Mouse (Mus musculus): ENCODE measurements around the gene Gpc3. TPM values are rescaled to one million over a fixed set of nuclear protein-coding genes. Genes with fewer than 3 reads are reported as not detected.
"Not testable (repeated sequence)": the region's sequence is repeated elsewhere in the genome, so short reads cannot be mapped to it uniquely, and the experiment has no call there.

The Gpc3 gene
- polyA plus RNA-seq, 1 experiment from 2014 or later: 372 TPM

DNA sequence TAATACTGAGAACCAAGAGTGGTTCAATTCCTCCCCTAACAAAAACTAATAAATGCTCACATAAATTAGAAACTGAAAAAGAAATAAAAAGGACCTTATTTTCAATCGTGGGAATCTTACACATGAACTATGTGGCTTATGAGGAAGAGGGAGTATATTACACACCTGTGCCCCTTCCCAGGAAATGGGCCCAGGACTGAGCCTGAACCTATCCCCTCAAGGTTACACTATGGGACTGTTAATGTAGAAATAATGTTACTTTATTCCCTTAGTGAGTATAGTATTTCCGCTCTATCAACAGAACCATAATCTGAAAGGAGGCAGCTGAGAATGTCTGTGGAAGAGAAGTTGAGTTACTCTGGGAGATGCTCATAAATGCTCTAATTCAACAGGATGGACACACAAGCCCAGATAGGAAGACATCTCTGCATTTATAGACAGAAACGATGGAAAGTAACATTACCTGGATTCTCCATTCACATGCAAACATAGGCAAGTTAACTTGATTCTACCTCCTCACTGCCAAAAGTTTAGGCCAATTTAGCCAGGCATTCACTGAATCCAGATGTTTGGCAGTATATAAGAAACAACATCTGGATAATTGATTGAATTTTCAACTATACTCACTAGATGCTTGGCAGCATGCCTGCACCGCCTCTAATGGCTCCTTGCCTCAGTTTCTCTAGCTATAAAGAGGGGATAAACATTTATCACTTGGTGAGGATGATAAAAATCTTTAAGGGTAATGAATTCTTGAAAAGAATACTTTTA, 251.3 kb downstream of the Gpc3 start:
- no peaks in the 10 kb centered on the region for H3K4me1 ChIP-seq (ENCODE audit: control insufficient read depth, insufficient read depth, low read length)
- H3K4me3 ChIP-seq (ENCODE audit: low read length): no peak overlapping the region
- no peak overlapping the region for H3K27ac ChIP-seq (ENCODE audit: low read length)
- no peaks in the 10 kb centered on the region for H3K27me3 ChIP-seq (ENCODE audit: control insufficient read depth, insufficient read depth, low read length)
- H3K4me2 ChIP-seq (ENCODE audit: low read depth, low read length): no peak overlapping the region
- H3K9ac ChIP-seq (ENCODE audit: low read length): no peak overlapping the region
- H3K9me3 ChIP-seq (replicated peaks; ENCODE audit: control insufficient read depth, low read length): no peaks in the 10 kb centered on the region
- ATAC-seq (replicated peaks; ENCODE audit: extremely low read depth, insufficient read depth, low FRiP score): no peak
- H3K36me3 ChIP-seq (ENCODE audit: control insufficient read depth, insufficient read depth): no peaks in the 10 kb centered on the region
- 82% methylated on average over 4 of the region's 4 CpGs for WGBS

DNA sequence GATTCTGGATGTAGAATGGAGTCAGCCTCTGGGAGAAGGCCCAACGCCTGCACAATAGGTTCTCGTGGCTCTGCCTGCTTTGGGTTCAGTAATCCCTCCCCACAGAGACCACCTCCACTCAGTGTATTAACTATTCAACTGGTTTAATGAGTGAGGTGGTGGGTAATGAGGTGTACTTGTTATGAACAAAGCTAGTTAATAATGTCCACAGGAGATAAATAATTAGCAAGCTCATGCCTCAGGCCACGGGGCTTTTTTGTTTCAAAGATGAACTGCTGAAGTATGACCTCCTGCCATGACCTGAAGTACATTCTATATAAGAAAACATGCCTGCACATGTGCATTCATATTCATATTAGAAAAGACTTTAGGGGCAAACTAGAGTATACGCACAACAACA, 260.8 kb downstream of the Gpc3 start:
- WGBS: 90% methylated on average over 4 of the region's 4 CpGs
- H3K4me3 ChIP-seq (ENCODE audit: low read length): no peak overlapping the region

DNA sequence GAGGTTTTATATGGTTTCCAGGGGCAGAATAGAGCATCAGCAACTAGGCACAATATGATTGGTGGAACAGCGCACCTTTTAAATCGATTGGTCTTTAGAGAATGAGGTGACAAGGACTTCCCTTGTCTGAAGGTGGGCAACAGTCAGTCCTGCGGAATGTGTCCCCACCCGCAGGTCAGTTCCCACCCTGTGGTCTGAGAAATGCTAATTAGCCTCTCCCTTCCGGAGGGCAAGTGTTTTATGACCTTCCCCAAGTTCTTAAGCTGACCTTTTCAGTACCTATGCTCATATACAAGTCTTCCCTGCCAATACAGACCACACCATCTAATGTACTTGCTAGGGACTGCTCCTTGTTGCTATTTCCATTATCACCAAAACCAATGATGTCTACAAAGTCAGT, 263.1 kb downstream of the Gpc3 start:
- WGBS: 72% methylated on average over 5 of the region's 5 CpGs
- not testable (repeated sequence) for ATAC-seq (replicated peaks; ENCODE audit: extremely low read depth, insufficient read depth, low FRiP score)

More for the DNA sequence above, 260.8 kb downstream of the Gpc3 start:
- Histone ChIP-seq H3K36me3 (ENCODE audit: control insufficient read depth, insufficient read depth) (no peaks in the 10 kb centered on the region), H3K27me3 (ENCODE audit: control insufficient read depth, insufficient read depth, low read length) (no peaks in the 10 kb centered on the region), H3K9ac (ENCODE audit: low read length) (no peak overlapping the region), H3K9me3 (replicated peaks; ENCODE audit: control insufficient read depth, low read length) (no peaks in the 10 kb centered on the region), H3K27ac (ENCODE audit: low read length) (no peak overlapping the region), H3K4me2 (ENCODE audit: low read depth, low read length) (no peak overlapping the region), H3K4me1 (ENCODE audit: control insufficient read depth, insufficient read depth, low read length) (no peaks in the 10 kb centered on the region)
- ATAC-seq (replicated peaks; ENCODE audit: extremely low read depth, insufficient read depth, low FRiP score): no peak

DNA sequence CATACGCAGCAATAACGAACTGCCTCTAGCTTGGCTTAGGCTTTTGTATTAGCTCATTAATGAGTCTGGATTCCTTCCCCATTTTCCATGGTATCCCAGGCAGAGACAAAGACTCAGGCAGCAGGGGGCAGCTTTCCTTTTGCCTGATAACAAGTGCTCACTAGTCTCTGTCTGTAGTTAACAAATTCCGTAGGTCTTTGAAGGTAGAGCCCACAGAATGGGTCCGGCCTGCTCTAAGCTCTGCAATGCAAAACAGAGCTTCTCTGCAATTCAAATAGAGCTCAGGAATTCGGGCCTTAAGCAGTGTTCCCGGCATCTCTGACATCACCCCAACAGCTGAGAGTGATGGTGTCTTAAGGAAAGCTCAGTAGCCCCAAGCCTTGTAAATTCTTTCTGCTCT, 265.0 kb downstream of the Gpc3 start:
- Histone ChIP-seq H3K4me2 (ENCODE audit: low read depth, low read length) (no peak overlapping the region), H3K4me1 (ENCODE audit: control insufficient read depth, insufficient read depth, low read length) (peaks cover 2% of the 10 kb centered on the region; the same call in 1 of the 2 replicates), H3K9me3 (replicated peaks; ENCODE audit: control insufficient read depth, low read length) (no peaks in the 10 kb centered on the region), H3K27ac (ENCODE audit: low read length) (no peak overlapping the region), H3K9ac (ENCODE audit: low read length) (no peak overlapping the region), H3K4me3 (ENCODE audit: low read length) (no peak overlapping the region), H3K27me3 (ENCODE audit: control insufficient read depth, insufficient read depth, low read length) (no peaks in the 10 kb centered on the region), H3K36me3 (ENCODE audit: control insufficient read depth, insufficient read depth) (no peaks in the 10 kb centered on the region)
- 66% methylated on average over 6 of the region's 6 CpGs for WGBS
- ATAC-seq (replicated peaks; ENCODE audit: extremely low read depth, insufficient read depth, low FRiP score): no peak

More for the DNA sequence above, 263.1 kb downstream of the Gpc3 start:
- not testable (repeated sequence) for H3K36me3 ChIP-seq (ENCODE audit: control insufficient read depth, insufficient read depth); H3K4me1 ChIP-seq (ENCODE audit: control insufficient read depth, insufficient read depth, low read length); H3K27me3 ChIP-seq (ENCODE audit: control insufficient read depth, insufficient read depth, low read length); H3K9me3 ChIP-seq (replicated peaks; ENCODE audit: control insufficient read depth, low read length); H3K27ac ChIP-seq (ENCODE audit: low read length); H3K4me3 ChIP-seq (ENCODE audit: low read length); H3K4me2 ChIP-seq (ENCODE audit: low read depth, low read length); H3K9ac ChIP-seq (ENCODE audit: low read length)

DNA sequence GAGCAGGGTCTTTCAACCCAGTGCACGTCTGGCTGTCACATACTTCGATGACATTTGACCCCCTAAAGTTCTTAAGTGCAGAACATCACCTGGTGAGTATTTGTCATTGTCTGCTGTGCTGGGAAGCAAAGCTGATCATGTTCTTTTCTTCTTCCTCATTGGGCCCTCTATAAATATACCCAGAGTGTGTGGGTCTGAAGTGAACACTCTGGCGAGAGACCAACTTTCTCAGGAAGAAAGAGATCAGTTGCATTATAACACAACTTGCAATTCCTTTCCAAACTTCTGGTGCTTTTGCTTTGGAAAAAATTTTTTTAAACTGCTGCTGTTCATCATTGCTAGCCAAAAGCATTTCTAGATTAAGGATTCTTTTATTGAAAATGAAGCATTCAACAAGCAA, 269.7 kb downstream of the Gpc3 start:
- 66% methylated on average over 3 of the region's 3 CpGs for WGBS
- H3K4me2 ChIP-seq (ENCODE audit: low read depth, low read length): no peak overlapping the region
- ATAC-seq (replicated peaks; ENCODE audit: extremely low read depth, insufficient read depth, low FRiP score): no peak
- no peaks in the 10 kb centered on the region for H3K27me3 ChIP-seq (ENCODE audit: control insufficient read depth, insufficient read depth, low read length)
- H3K36me3 ChIP-seq (ENCODE audit: control insufficient read depth, insufficient read depth): no peaks in the 10 kb centered on the region
- H3K4me3 ChIP-seq (ENCODE audit: low read length): no peak overlapping the region
- H3K9ac ChIP-seq (ENCODE audit: low read length): no peak overlapping the region
- H3K4me1 ChIP-seq (ENCODE audit: control insufficient read depth, insufficient read depth, low read length): peaks cover 2% of the 10 kb centered on the region; the same call in 1 of the 2 replicates
- H3K9me3 ChIP-seq (replicated peaks; ENCODE audit: control insufficient read depth, low read length): no peaks in the 10 kb centered on the region
- no peak overlapping the region for H3K27ac ChIP-seq (ENCODE audit: low read length)

DNA sequence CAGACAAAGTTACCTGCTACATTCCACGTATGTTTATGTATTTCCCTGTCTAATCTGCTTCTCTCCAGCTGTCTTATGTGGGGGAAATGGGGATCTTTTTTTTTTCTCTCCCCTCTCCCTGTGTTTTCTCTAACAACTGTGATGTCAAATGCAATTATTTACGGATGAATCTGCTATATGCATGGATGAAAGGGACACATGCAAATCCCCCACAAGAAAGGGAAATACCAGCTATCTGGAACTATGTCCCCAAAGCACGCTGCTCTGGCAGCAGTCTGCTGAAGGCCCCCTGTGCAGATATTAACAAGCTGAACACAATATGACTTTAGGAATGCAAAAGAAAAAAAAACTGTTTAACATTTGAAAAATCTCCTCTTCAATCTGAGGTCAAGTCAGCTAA, 273.5 kb downstream of the Gpc3 start:
- H3K9me3 ChIP-seq (replicated peaks; ENCODE audit: control insufficient read depth, low read length): no peaks in the 10 kb centered on the region
- 67% methylated on average over 3 of the region's 3 CpGs for WGBS

DNA sequence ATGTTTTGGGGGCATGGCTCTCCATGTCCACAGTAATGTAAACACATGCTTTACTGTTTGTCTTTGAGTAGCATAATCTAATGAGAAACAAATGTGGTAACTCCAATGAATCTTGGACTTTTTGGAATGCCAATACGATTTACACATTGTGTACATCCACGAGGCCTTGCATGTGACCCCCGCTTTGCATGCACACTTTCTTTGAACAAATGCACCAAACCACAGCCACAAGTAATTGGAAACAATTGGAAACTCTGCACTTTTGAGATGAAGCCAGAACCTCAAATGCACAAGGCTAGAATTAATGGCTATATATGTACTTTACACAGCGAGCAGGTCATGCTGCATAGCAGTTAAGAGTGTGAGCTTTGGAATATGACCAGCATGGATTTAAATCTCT, 292.0 kb downstream of the Gpc3 start:
- Histone ChIP-seq H3K9ac (ENCODE audit: low read length) (no peak overlapping the region), H3K27ac (ENCODE audit: low read length) (no peak overlapping the region), H3K27me3 (ENCODE audit: control insufficient read depth, insufficient read depth, low read length) (no peaks in the 10 kb centered on the region), H3K36me3 (ENCODE audit: control insufficient read depth, insufficient read depth) (no peaks in the 10 kb centered on the region), H3K4me2 (ENCODE audit: low read depth, low read length) (no peak overlapping the region), H3K4me1 (ENCODE audit: control insufficient read depth, insufficient read depth, low read length) (no peaks in the 10 kb centered on the region), H3K4me3 (ENCODE audit: low read length) (no peak overlapping the region), H3K9me3 (replicated peaks; ENCODE audit: control insufficient read depth, low read length) (no peaks in the 10 kb centered on the region)
- WGBS: 81% methylated on average over 4 of the region's 4 CpGs
- no peak for ATAC-seq (replicated peaks; ENCODE audit: extremely low read depth, insufficient read depth, low FRiP score)

More for the DNA sequence above, 273.5 kb downstream of the Gpc3 start:
- no peak overlapping the region for H3K9ac ChIP-seq (ENCODE audit: low read length)
- H3K27ac ChIP-seq (ENCODE audit: low read length): no peak overlapping the region
- no peak overlapping the region for H3K4me2 ChIP-seq (ENCODE audit: low read depth, low read length)
- H3K4me1 ChIP-seq (ENCODE audit: control insufficient read depth, insufficient read depth, low read length): peaks cover 2% of the 10 kb centered on the region; the same call in 1 of the 2 replicates
- no peaks in the 10 kb centered on the region for H3K27me3 ChIP-seq (ENCODE audit: control insufficient read depth, insufficient read depth, low read length)
- no peaks in the 10 kb centered on the region for H3K36me3 ChIP-seq (ENCODE audit: control insufficient read depth, insufficient read depth)
- H3K4me3 ChIP-seq (ENCODE audit: low read length): no peak overlapping the region
- ATAC-seq (replicated peaks; ENCODE audit: extremely low read depth, insufficient read depth, low FRiP score): no peak

DNA sequence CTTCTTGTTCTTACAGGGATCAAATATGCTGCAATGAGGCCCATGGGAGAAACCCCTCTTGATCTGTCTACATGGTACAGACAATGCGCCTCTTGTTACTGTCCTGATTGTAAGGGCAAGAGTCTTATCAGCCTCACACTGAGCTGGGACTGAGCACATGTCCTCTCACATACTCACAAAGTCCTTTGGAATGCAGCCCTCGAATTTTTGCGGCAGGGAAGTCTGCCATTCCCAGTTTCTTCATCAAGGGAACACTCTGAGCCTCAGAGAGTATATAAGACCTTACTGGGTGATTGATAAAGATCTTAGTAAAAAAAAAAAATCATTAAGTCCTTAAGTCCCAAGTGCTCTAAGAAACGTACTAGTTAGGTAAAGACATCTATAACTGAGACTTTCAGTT, 293.1 kb downstream of the Gpc3 start:
- Histone ChIP-seq H3K4me2 (ENCODE audit: low read depth, low read length) (no peak overlapping the region), H3K36me3 (ENCODE audit: control insufficient read depth, insufficient read depth) (no peaks in the 10 kb centered on the region), H3K4me1 (ENCODE audit: control insufficient read depth, insufficient read depth, low read length) (no peaks in the 10 kb centered on the region), H3K4me3 (ENCODE audit: low read length) (no peak overlapping the region), H3K9ac (ENCODE audit: low read length) (no peak overlapping the region), H3K27ac (ENCODE audit: low read length) (no peak overlapping the region), H3K27me3 (ENCODE audit: control insufficient read depth, insufficient read depth, low read length) (no peaks in the 10 kb centered on the region), H3K9me3 (replicated peaks; ENCODE audit: control insufficient read depth, low read length) (no peaks in the 10 kb centered on the region)
- WGBS: 38% methylated on average over 4 of the region's 4 CpGs
- ATAC-seq (replicated peaks; ENCODE audit: extremely low read depth, insufficient read depth, low FRiP score): no peak

DNA sequence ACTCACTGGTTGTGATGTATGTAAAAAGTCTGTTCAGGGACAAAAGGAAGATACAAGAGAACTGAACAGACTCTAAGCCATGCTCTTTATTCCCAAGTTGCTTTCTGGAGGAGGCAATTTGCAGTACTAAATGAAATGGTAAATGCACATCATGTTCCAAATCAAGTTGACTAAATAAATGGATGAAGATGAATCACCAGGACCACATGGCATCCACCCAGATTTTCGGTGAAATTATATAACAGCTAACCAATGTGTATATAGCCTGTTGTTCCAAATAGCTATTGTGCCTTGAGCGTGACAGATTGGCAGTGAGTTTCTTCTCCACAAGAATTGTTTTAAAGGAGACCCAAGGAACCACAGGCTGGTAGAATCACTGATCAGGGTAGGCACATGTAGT, 302.8 kb downstream of the Gpc3 start:
- Histone ChIP-seq H3K4me1 (ENCODE audit: control insufficient read depth, insufficient read depth, low read length) (no peaks in the 10 kb centered on the region), H3K9me3 (replicated peaks; ENCODE audit: control insufficient read depth, low read length) (no peaks in the 10 kb centered on the region), H3K27me3 (ENCODE audit: control insufficient read depth, insufficient read depth, low read length) (no peaks in the 10 kb centered on the region), H3K4me3 (ENCODE audit: low read length) (no peak overlapping the region), H3K9ac (ENCODE audit: low read length) (no peak overlapping the region), H3K4me2 (ENCODE audit: low read depth, low read length) (no peak overlapping the region), H3K27ac (ENCODE audit: low read length) (no peak overlapping the region), H3K36me3 (ENCODE audit: control insufficient read depth, insufficient read depth) (no peaks in the 10 kb centered on the region)
- WGBS: 84% methylated on average over 2 of the region's 2 CpGs
- no peak for ATAC-seq (replicated peaks; ENCODE audit: extremely low read depth, insufficient read depth, low FRiP score)
